13 mouse cellular contexts compared by ENCODE assay signal in the genomic region with DNA sequence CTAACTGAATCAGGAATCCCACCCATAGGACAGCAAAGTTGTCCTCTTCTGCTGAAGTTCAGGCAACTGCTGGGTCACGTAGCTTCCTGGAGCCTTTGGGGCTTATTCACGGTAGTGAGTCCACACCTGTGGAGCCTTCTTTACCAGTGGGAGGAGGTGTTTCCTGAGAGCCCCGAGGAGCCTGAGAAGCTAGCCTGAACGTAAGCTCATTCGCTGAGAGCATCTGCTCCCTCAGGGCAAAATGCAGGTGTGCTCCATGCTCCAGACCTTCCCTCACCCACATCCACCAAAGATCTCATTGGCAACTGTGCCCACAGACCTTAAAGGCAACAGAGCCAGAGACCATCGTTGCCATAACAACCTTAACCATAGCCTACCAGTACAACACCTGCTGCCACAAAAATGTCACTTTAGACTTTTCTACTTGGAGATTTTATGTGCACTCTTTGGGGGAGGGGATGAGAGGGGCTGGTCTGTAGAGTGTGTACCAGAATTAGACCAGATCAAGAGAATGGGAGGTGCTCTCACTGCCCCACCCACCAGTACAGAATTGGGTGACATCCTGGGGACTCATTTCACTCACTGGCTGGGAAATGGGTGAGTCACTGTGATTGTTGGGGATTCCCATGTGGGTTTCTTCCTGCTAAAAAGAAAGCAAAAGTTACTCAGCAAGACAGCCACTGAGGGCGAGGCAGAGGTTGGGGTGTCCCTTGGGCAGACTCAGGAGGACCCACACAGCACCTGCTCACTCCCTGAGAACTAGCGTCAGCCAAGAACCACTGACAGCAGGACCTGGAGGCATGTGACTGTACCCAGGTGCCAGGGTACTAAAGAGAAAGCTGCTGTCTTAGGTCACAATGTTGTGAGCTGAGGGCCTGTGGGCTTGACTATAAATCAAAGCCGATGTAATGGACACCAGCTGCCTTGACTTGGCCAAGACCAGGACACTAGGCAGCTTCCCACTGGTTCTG. TPM values are rescaled to one million over a fixed set of nuclear protein-coding genes. Genes with fewer than 3 reads are reported as not detected.
DNase-seq lines count a peak whose midpoint lies in the region; ATAC-seq and TF ChIP-seq lines count a peak whose summit lies in the region.
"Had no signal": no experiment of that assay in that cellular context is flagged by ENCODE, and none has a peak within 500 bp of the region (broad histone marks: within the 10 kb centered on the region; RNA-seq: fewer than 3 reads in every experiment).

No protein-coding gene starts in this region.

- no peak overlapping the region for H3K4me3 ChIP-seq in heart, adult 2 months
- no peak overlapping the region for H3K4me3 ChIP-seq in C2C12 (ENCODE audit: insufficient read depth, poor library complexity, severe bottlenecking)
- H3K4me3 ChIP-seq in brown adipose tissue, adult 24 weeks (ENCODE audit: insufficient read depth, low read depth, low read length): no peak overlapping the region
- H3K4me3 ChIP-seq in liver, embryonic 11.5 days (ENCODE audit: low read depth, low read length): no peak overlapping the region
- H3K4me3 ChIP-seq: heart, embryonic 12.5 days; neural tube, embryonic 13.5 days had no signal

- H3K9me3 ChIP-seq in liver, embryonic 11.5 days (ENCODE audit: control insufficient read depth, low read length): no peaks in the 10 kb centered on the region
- H3K9me3 ChIP-seq: heart, embryonic 12.5 days; neural tube, embryonic 13.5 days had no signal

- TF ChIP-seq EP300 in heart, adult 2 months (IDR thresholded peaks at IDR 0.05; ENCODE audit: insufficient read depth, low read depth, low read length): no peak

- H3K27ac ChIP-seq in heart, adult 2 months: no peak overlapping the region
- H3K27ac ChIP-seq in brown adipose tissue, adult 24 weeks (replicated peaks; ENCODE audit: low read depth, low read length): peak overlapping the region; percentile 52
- H3K27ac ChIP-seq in liver, embryonic 11.5 days (ENCODE audit: low read depth, low read length): no peak overlapping the region
- H3K27ac ChIP-seq: macrophage; neural tube, embryonic 13.5 days had no signal

- H3K4me2 ChIP-seq in liver, embryonic 11.5 days: no peak overlapping the region
- H3K4me2 ChIP-seq: heart, embryonic 12.5 days; neural tube, embryonic 13.5 days had no signal

- peaks cover 10% of the 10 kb centered on the region for H3K4me1 ChIP-seq in heart, adult 2 months (ENCODE audit: control insufficient read depth, insufficient read depth, low read length)
- H3K4me1 ChIP-seq in brown adipose tissue, adult 24 weeks (ENCODE audit: control insufficient read depth, insufficient read depth, insufficient read length, low read length): peaks cover 11% of the 10 kb centered on the region; the same call in 1 of the 2 replicates
- peaks cover 10% of the 10 kb centered on the region for H3K4me1 ChIP-seq in liver, embryonic 11.5 days (replicated peaks; ENCODE audit: control insufficient read depth, insufficient read depth, low read length)

- H3ac ChIP-seq in C2C12 (ENCODE audit: control insufficient read depth, insufficient read length, low read depth): no peak overlapping the region

- intact Hi-C loops in heart, adult 2 months (cut with DNase I): loop anchor here (5.0 kb wide), 1 partner anchor 47 kb away; a partner anchor contains a TSS

- no peak for ATAC-seq in liver, embryonic 11.5 days (replicated peaks; ENCODE audit: low FRiP score)
- ATAC-seq: forebrain, embryonic 14.5 days had no signal

- no peaks in the 10 kb centered on the region for H3K27me3 ChIP-seq in heart, adult 2 months (ENCODE audit: control insufficient read depth, insufficient read depth, low read length)
- H3K27me3 ChIP-seq in C2C12 (ENCODE audit: control insufficient read depth, insufficient read depth, insufficient read length): no peaks in the 10 kb centered on the region
- H3K27me3 ChIP-seq in liver, embryonic 11.5 days (replicated peaks; ENCODE audit: control insufficient read depth, insufficient read depth, low read length): no peaks in the 10 kb centered on the region
- H3K27me3 ChIP-seq: heart, embryonic 12.5 days; neural tube, embryonic 13.5 days had no signal

- H3K9ac ChIP-seq in heart, adult 2 months (ENCODE audit: low read depth, low read length): no peak overlapping the region
- H3K9ac ChIP-seq in liver, embryonic 11.5 days (ENCODE audit: low read depth, low read length): no peak overlapping the region
- H3K9ac ChIP-seq: heart, embryonic 12.5 days; neural tube, embryonic 13.5 days had no signal

- H3K79me3 ChIP-seq in C2C12 (ENCODE audit: low read depth): peaks cover 21% of the 10 kb centered on the region

- DNase-seq in heart, adult 2 months: no peak
- no peak for DNase-seq in heart, adult 8-10 months (ENCODE audit: low spot score)
- DNase-seq in thymus, adult 18-20 months: peak; percentile 75 to 92
- DNase-seq in testis, postnatal 10 days (ENCODE audit: low spot score): no peak
- DNase-seq in lung, adult 18-20 months: no peak
- DNase-seq in liver, embryonic 11.5 days (ENCODE audit: low spot score): no peak
- DNase-seq: right cerebral cortex, postnatal 4 days had no signal

- 55% methylated on average over 9 of the region's 9 CpGs for WGBS in heart, adult 2 months
- 69% methylated on average over 9 of the region's 9 CpGs for WGBS in liver, embryonic 11.5 days

- H3K36me3 ChIP-seq in heart, adult 2 months (ENCODE audit: control insufficient read depth, insufficient read depth, low read length): no peaks in the 10 kb centered on the region
- H3K36me3 ChIP-seq in C2C12 (ENCODE audit: control insufficient read depth, insufficient read depth): peaks cover 8% of the 10 kb centered on the region
- H3K36me3 ChIP-seq in liver, embryonic 11.5 days (ENCODE audit: control insufficient read depth, insufficient read depth, low read length): no peaks in the 10 kb centered on the region
- H3K36me3 ChIP-seq: neural tube, embryonic 13.5 days had no signal

- peak; percentile 45; the same call in 1 of the 2 replicates for TF ChIP-seq POLR2A in heart, adult 2 months (IDR thresholded peaks at IDR 0.05; ENCODE audit: insufficient read depth, low read depth, low read length)

- TF ChIP-seq CTCF in heart, adult 2 months (IDR thresholded peaks at IDR 0.05): no peak
- TF ChIP-seq CTCF in C2C12 (IDR thresholded peaks at IDR 0.05; ENCODE audit: control insufficient read depth, insufficient read depth, insufficient read length): no peak

- H3K79me2 ChIP-seq in heart, adult 2 months (replicated peaks; ENCODE audit: control insufficient read depth, insufficient read depth, low read length): peaks cover 10% of the 10 kb centered on the region
- peaks cover 22% of the 10 kb centered on the region for H3K79me2 ChIP-seq in C2C12 (ENCODE audit: control insufficient read depth, insufficient read depth)

TF ChIP-seq in C2C12, 6 proteins besides CTCF, POLR2A, EP300 and RAD21:
- TF ChIP-seq CEBPB (IDR thresholded peaks at IDR 0.05; ENCODE audit: low read depth) (no peak), MYOG (IDR thresholded peaks at IDR 0.05; ENCODE audit: control insufficient read depth, extremely low read depth, insufficient read length) (no peak), USF1 (IDR thresholded peaks at IDR 0.05; ENCODE audit: low read depth) (peak; percentile 29), FOSL1 (IDR thresholded peaks at IDR 0.05; ENCODE audit: insufficient read depth, low read length, poor library complexity, severe bottlenecking) (no peak), MAX (IDR thresholded peaks at IDR 0.05) (peak; percentile 34), MYOD1 (IDR thresholded peaks at IDR 0.05; ENCODE audit: control insufficient read depth, insufficient read length, low read depth) (peak; percentile 25)

RNA-seq across cellular contexts. Expression of a gene that starts 2.6 kb away (rescaled TPM):
- 10 to 100 TPM; 13.5 to 15.8 TPM for total RNA-seq in heart, adult 2 months (2021)
- polyA plus RNA-seq in heart, adult 2 months (2012; rRNA removed): 10.8 and 15.1 TPM in 2 replicates
- total RNA-seq in heart, adult 8-10 months (2022): 10 to 100 TPM; 11.8 to 16.3 (median 13.8) TPM
- polyA plus RNA-seq in C2C12 (2012; fragmentation: generic; extraction: Trizol): 28.8 TPM
- 7.0 and 12.9 TPM in 2 replicates for polyA plus RNA-seq in brown adipose tissue, adult 24 weeks (2012; ENCODE audit: insufficient read depth, insufficient read length, missing spikeins)
- 28.0 and 31.0 TPM in 2 replicates for polyA plus RNA-seq in liver, embryonic 11.5 days (2014; fragmentation: Nextera tagmentation; extraction: Ambion mirVana)

RNA-seq across cellular contexts. Expression of a gene that starts 8.3 kb away (rescaled TPM):
- total RNA-seq in heart, adult 2 months (2021): 100 to 1,000 TPM; 211 to 222 TPM
- polyA plus RNA-seq in heart, adult 2 months (2012; rRNA removed): 81.9 and 110 TPM in 2 replicates
- total RNA-seq in heart, adult 8-10 months (2022): 100 to 1,000 TPM; 156 to 257 (median 210) TPM
- polyA plus RNA-seq in C2C12 (2012; fragmentation: generic; extraction: Trizol): 340 TPM
- polyA plus RNA-seq in brown adipose tissue, adult 24 weeks (2012; ENCODE audit: insufficient read depth, insufficient read length, missing spikeins): 398 and 454 TPM in 2 replicates
- polyA plus RNA-seq in liver, embryonic 11.5 days (2014; fragmentation: Nextera tagmentation; extraction: Ambion mirVana): 367 and 380 TPM in 2 replicates

RNA-seq across cellular contexts. Expression of a gene that starts 25.3 kb away (rescaled TPM):
- total RNA-seq in heart, adult 2 months (2021): 1 to 10 TPM in 1 of 2 experiments, under 1 TPM in 1; 0.60 to 2.2 TPM
- polyA plus RNA-seq in heart, adult 2 months (2012; rRNA removed): 1.6 and 8.5 TPM in 2 replicates
- 1 to 10 TPM; 1.1 to 2.2 (median 1.5) TPM for total RNA-seq in heart, adult 8-10 months (2022)
- polyA plus RNA-seq in C2C12 (2012; fragmentation: generic; extraction: Trizol): 5.7 TPM
- 0.36 and 0.54 TPM in 2 replicates for polyA plus RNA-seq in brown adipose tissue, adult 24 weeks (2012; ENCODE audit: insufficient read depth, insufficient read length, missing spikeins)
- 1.3 and 1.8 TPM in 2 replicates for polyA plus RNA-seq in liver, embryonic 11.5 days (2014; fragmentation: Nextera tagmentation; extraction: Ambion mirVana)

RNA-seq across cellular contexts. Expression of a gene that starts 25.7 kb away (rescaled TPM):
- 10 to 100 TPM; 52.6 to 69.9 TPM for total RNA-seq in heart, adult 2 months (2021)
- polyA plus RNA-seq in heart, adult 2 months (2012; rRNA removed): 100 and 101 TPM in 2 replicates
- 10 to 100 TPM; 58.2 to 72.2 (median 65.4) TPM for total RNA-seq in heart, adult 8-10 months (2022)
- polyA plus RNA-seq in C2C12 (2012; fragmentation: generic; extraction: Trizol): 94.2 TPM
- polyA plus RNA-seq in brown adipose tissue, adult 24 weeks (2012; ENCODE audit: insufficient read depth, insufficient read length, missing spikeins): 70.7 and 86.8 TPM in 2 replicates
- polyA plus RNA-seq in liver, embryonic 11.5 days (2014; fragmentation: Nextera tagmentation; extraction: Ambion mirVana): 112 and 116 TPM in 2 replicates

RNA-seq across cellular contexts. Expression of a gene that starts 32.3 kb away (rescaled TPM):
- under 1 TPM; 0.05 to 0.36 TPM for total RNA-seq in heart, adult 2 months (2021)
- 0.15 and 1.1 TPM in 2 replicates for polyA plus RNA-seq in heart, adult 2 months (2012; rRNA removed)
- under 1 TPM; 0.09 to 0.38 (median 0.25) TPM for total RNA-seq in heart, adult 8-10 months (2022)
- polyA plus RNA-seq in C2C12 (2012; fragmentation: generic; extraction: Trizol): 0.29 TPM
- polyA plus RNA-seq in brown adipose tissue, adult 24 weeks (2012; ENCODE audit: insufficient read depth, insufficient read length, missing spikeins): 0.44 TPM in 1 of 2 replicates, not detected in the other
- 0.21 TPM in 1 of 2 replicates, not detected in the other for polyA plus RNA-seq in liver, embryonic 11.5 days (2014; fragmentation: Nextera tagmentation; extraction: Ambion mirVana)

Comparison
In these comparisons a context has a peak if more than half of its experiments do, and no peak if none do; other contexts are left out.
1. DNase-seq: peak in thymus, adult 18-20 months (2 of 2); none in heart, adult 2 months (0 of 2), heart, adult 8-10 months (single experiment), testis, postnatal 10 days (single experiment), lung, adult 18-20 months (0 of 2) and liver, embryonic 11.5 days (single experiment).